Mouse (Mus musculus) embryonic fibroblast, embryonic 13.5 days (primary cell): Measurements from ENCODE around the gene Dab2ip. TPM values are rescaled to one million over a fixed set of nuclear protein-coding genes. Genes with fewer than 3 reads are reported as not detected.

Source experiments
- H3K27ac ChIP-seq: 2 replicates; pipeline ENCODE4 v1.5.1; 2012; ENCODE audit warnings: low read length, control low read depth, inconsistent platforms; ENCODE audit not compliant: insufficient read depth
- H3K4me1 ChIP-seq: 2 replicates; pipeline ENCODE4 v1.6.1; 2011; ENCODE audit warnings: low read length; ENCODE audit not compliant: control insufficient read depth, insufficient read depth
- H3K4me3 ChIP-seq: 2 replicates; pipeline ENCODE4 v1.5.1; 2011; ENCODE audit warnings: mild to moderate bottlenecking, control low read depth, low read length; ENCODE audit not compliant: insufficient read depth
- CTCF ChIP-seq: IDR thresholded peaks from 2 replicates; pipeline ENCODE4 v1.5.1; 2011; ENCODE audit warnings: mild to moderate bottlenecking, control low read depth, low read length, moderate library complexity, borderline replicate concordance; ENCODE audit not compliant: insufficient read depth
- POLR2A ChIP-seq: IDR thresholded peaks from 2 replicates; pipeline ENCODE4 v1.6.1; 2011; ENCODE audit warnings: low read depth, mild to moderate bottlenecking, control low read depth, low read length, moderate library complexity
- polyA plus RNA-seq: library from polyadenylated mRNA; stranded (reverse); fragments of >200 nt; gene quantifications from 2 replicates; pipeline ENCODE4 v1.2.4, GENCODE M21; 2011; ENCODE audit warnings: low read depth; ENCODE audit not compliant: missing spikeins, insufficient read length

Dab2ip gene
- polyA plus RNA-seq, 1 experiment = 29.7 TPM

DNA sequence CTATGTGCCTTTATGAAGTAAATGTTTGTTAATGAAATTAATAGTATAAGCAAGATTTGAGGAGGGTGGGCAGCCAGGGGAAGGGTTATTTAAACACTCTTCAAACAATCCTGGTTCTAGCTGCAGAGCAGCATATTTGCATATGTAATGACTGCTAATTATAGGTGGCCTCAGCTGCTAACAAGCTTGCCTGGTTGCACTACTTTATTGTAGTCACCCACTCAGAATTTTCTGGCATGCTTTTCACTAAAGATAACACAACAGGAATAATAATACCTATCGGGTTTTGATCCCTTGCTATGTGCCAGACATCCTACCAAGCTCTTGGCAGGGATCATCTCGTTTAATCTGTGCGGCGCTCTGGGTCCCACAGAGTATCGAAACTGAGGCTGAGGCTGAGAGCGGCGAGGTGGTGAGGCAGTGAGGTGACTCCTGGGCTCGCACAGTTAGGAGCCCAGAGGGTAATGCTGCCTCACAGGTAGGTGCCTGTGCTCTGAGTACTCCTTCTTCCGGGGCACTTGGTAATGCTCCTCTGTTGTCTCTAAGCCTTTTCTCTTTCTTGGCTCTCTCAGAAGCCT, 126.8 kb downstream of the Dab2ip start:
- H3K27ac ChIP-seq = no peak overlapping the region
- TF ChIP-seq CTCF (no peak), POLR2A (no peak)
- H3K4me3 ChIP-seq = no peak overlapping the region
- peaks cover 22% of the 10 kb centered on the region for H3K4me1 ChIP-seq

DNA sequence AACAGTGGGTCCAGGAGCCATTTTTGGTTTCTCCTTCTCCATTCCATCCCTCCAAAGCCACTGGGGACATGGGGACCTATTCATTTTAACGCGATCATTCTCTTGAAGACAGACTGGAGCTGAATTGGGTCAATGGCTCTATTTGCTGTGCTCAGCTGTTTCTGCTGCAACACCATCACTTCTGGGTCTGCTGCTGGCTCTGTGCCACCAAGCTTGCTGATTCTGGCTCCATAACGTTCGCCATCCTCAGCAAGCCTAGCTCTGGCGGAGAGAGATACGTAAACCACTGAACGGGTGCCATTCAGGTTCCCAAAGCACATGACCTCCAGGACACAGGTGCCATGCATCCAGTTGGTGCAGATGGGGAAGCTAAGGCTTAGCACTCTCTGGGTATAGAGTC, 128.0 kb downstream of the Dab2ip start:
- no peak for TF ChIP-seq POLR2A
- no peak for TF ChIP-seq CTCF
- no peak overlapping the region for H3K4me3 ChIP-seq
- no peak overlapping the region for H3K27ac ChIP-seq
- H3K4me1 ChIP-seq = peaks cover 13% of the 10 kb centered on the region

DNA sequence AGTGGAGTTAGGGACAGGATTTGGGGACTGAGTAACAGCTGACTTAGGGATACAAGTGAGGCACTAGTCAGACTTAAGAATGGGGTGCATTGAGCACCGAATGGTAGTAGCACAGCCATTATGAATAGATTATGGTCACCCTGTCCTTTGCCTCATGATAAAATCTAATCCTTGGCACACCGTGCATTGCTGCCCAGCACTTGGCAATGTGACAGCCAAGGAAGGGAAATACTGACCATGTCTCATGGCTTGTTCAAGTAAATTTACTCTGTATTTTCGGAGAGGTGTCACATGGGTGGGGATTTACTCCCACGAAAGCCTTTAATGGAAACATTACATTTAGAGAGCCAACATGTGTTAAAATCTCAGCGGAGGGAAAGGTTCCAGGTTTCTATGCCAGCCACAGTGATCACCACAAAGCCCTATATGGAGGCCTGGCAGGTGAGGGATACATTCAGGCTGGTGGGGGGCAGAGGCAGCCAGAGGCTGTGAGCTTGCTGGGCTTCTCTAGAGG, 129.5 kb downstream of the Dab2ip start:
- Histone ChIP-seq H3K27ac (peak overlapping the region; percentile 29), H3K4me1 (peaks cover 14% of the 10 kb centered on the region)
- no peak for TF ChIP-seq CTCF
- no peak for TF ChIP-seq POLR2A

DNA sequence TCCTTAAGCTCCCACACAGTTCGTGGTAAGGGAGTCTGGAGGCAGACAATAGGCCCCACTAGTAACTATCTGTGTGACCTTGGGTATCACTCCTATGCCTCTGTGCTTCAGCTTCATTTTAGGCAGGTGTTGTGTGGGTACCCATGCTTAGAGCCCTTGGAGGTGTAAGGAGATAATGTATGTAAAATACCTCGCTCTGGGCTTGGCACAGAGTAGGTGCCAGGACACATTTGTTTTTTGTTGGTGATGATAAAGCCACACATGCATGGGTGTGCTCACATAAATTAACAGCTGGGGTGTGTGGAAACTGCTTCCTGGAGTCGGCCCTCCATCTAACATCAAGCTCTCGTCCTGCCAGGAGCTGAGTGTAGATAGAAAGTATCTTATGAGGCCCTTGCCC, 130.1 kb downstream of the Dab2ip start:
- Histone ChIP-seq H3K27ac (peak overlapping the region; percentile 29), H3K4me3 (no peak overlapping the region), H3K4me1 (peaks cover 14% of the 10 kb centered on the region)
- TF ChIP-seq POLR2A (no peak), CTCF (no peak)

More for the DNA sequence above, 129.5 kb downstream of the Dab2ip start:
- H3K4me3 ChIP-seq = no peak overlapping the region

DNA sequence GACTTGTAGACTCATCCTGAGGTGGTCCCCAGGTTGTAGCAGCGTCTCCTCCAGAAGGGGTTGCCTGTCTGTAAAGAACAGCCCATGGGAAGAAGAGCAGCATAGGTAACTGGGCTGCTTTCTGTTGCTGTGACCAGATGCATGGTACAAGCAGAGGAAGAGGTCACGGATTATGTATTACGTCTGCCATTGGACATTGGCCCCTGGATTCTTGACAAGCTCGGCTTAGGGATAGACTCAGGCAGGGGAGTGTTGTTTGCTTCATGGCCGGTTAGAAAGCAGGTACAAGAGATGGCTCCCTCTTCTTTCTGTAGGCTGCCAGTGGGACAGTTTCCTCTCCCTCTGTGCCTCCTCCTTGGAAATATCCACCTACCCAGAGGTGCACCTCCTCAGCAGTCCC, 130.5 kb downstream of the Dab2ip start:
- H3K4me3 ChIP-seq = no peak overlapping the region
- peak overlapping the region; percentile 29; the same call in 1 of the 2 replicates for H3K27ac ChIP-seq
- peaks cover 12% of the 10 kb centered on the region for H3K4me1 ChIP-seq
- TF ChIP-seq POLR2A (no peak), CTCF (no peak)

DNA sequence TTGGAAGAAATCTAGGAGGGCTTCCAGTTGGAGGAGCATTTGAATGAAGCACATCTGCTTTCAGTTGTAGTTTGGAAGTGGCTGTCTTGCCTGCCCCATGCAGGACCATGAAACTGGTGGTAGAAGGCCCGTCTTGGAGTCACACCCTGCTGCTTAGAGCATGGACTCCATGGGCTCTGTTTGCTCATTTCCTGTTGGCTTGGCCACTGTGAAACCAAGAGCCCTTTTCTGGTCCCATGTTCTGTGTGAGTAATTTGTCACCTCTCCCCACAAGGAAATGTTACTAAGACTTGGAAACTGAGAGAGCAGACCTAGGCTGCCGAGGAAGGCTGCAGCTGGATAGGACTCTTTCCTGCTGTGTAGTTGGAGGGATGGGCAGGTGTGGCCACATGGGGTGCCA, 131.8 kb downstream of the Dab2ip start:
- no peak for TF ChIP-seq CTCF
- TF ChIP-seq POLR2A = no peak
- no peak overlapping the region for H3K4me3 ChIP-seq
- peaks cover 14% of the 10 kb centered on the region for H3K4me1 ChIP-seq
- H3K27ac ChIP-seq = peak overlapping the region; percentile 60; the same call in 1 of the 2 replicates

DNA sequence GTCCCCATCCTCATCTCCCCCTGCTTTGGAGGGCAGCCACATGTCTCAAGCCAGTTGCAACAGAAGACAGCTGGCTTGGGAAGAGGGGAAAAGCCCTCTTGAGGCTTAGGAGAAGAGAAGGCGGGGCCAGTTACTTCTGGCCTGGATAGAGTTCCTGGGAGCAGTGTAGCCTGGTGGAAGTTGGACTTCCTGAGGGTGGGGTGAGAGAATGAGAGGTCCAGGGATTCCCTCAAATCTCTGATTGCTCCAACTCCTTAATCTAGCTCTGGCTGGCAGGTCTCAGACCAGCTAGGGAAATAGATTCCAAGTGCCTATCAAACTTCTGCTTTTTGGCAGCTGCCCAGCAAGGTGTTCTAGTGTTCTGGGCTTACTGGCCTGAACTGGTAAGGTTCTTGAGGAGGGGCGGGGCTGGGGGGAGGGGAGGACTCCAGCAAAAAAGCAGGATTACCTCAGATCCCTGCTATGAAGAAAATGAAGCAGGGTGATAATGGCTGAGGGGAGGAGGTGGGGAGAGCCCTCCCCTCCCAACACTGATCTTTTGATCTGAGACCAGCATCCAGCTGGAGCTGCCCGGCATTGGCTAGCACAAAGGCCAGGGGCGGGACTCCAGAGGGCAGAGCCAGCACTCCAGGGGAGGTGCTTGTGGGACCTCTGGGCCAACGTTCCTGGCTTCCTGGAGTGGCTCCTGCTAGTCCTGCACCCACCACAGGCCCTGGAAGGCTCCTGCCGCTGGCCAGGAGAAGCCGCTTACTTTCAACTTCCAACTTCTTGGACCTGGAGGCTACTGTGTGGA, 133.4 kb downstream of the Dab2ip start:
- TF ChIP-seq POLR2A (peak; percentile 75), CTCF (no peak)
- Histone ChIP-seq H3K4me3 (peak overlapping the region; percentile 29), H3K4me1 (peaks cover 25% of the 10 kb centered on the region), H3K27ac (peak overlapping the region; percentile 60)

DNA sequence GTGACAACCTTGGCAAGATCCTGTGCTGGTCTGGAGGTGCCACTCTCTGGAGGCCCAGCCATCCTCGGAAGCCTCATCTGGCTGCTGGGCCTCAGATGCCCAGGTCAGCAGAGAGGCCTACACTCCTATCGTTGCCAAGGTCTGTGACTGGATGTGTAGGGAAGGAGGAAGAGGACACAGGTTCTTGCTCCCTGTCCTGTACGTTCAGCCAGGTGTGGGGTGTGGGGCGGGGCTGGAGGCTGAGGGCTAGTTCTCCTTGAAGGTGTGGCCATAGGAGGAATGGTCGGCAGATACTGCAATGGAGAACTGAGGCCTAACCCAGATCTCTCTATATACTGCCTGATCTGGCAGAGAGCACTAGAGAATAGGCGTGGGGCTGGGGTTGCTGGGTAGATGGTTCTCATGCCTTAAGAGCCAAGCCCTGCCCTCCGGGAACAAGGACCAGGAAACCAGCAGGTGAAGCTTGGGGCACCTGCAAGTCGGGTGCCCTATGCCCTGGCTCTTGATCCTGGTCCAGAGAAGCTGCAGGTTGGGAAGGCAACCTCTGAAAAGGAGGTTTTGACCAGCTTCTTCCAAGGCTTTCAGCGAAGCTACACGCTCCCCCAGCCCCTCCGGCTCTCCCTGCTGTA, 134.3 kb downstream of the Dab2ip start:
- no peak for TF ChIP-seq POLR2A
- TF ChIP-seq CTCF = no peak
- Histone ChIP-seq H3K27ac (peak overlapping the region; percentile 41), H3K4me1 (peaks cover 25% of the 10 kb centered on the region), H3K4me3 (peak overlapping the region; percentile 29)

DNA sequence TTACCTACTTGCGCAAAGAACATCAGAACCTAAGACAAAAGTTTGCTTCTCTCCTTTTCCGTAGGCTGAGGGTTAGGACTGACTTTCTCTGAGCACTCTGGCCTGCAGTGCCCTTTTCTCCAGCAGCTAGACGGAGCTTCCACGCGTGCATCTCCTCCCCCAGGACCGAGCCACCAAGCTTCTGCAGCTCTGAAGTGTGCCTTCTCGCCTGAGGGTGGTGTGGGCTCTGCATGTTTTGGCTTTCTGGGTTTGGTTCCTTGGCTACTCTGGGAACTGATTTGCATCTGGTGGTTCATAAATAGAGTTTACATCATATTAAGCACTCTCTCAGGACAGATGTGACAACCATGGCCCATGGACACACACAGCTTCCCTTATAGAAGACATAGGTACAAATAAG, 135.0 kb downstream of the Dab2ip start:
- peak overlapping the region; percentile 29; the same call in 1 of the 2 replicates for H3K4me3 ChIP-seq
- H3K27ac ChIP-seq = no peak overlapping the region
- peaks cover 28% of the 10 kb centered on the region for H3K4me1 ChIP-seq
- no peak for TF ChIP-seq CTCF
- TF ChIP-seq POLR2A = no peak

DNA sequence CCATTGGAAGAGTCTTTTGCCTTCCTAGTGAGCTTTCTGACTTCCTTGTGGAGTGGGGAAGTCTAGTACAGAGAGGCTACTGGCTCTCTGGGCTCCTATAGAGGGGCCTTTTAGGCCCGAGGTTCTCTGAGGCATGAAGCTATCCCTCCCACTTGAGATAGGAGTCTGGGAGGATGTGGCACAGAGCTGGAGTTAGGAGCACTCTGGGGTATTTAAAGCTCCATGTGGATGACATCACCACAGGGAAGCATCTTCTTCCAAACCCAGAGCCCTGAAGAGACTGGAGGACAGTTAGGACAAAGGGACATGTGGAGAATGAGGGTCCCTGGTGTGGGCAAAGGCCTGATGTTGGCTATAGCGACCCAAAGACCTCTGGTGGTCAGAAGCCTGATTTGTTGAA, 136.0 kb downstream of the Dab2ip start:
- Histone ChIP-seq H3K4me1 (peaks cover 30% of the 10 kb centered on the region), H3K27ac (no peak overlapping the region), H3K4me3 (no peak overlapping the region)
- TF ChIP-seq POLR2A (no peak), CTCF (no peak)
